Mouse (Mus musculus) lung, postnatal 10 days (tissue): ENCODE measurements around the gene Cxcl5.

Experiments used
- DNase-seq: peaks from one replicate; pipeline ENCODE4 v3.0.0; 2021

Cxcl5 gene

DNA sequence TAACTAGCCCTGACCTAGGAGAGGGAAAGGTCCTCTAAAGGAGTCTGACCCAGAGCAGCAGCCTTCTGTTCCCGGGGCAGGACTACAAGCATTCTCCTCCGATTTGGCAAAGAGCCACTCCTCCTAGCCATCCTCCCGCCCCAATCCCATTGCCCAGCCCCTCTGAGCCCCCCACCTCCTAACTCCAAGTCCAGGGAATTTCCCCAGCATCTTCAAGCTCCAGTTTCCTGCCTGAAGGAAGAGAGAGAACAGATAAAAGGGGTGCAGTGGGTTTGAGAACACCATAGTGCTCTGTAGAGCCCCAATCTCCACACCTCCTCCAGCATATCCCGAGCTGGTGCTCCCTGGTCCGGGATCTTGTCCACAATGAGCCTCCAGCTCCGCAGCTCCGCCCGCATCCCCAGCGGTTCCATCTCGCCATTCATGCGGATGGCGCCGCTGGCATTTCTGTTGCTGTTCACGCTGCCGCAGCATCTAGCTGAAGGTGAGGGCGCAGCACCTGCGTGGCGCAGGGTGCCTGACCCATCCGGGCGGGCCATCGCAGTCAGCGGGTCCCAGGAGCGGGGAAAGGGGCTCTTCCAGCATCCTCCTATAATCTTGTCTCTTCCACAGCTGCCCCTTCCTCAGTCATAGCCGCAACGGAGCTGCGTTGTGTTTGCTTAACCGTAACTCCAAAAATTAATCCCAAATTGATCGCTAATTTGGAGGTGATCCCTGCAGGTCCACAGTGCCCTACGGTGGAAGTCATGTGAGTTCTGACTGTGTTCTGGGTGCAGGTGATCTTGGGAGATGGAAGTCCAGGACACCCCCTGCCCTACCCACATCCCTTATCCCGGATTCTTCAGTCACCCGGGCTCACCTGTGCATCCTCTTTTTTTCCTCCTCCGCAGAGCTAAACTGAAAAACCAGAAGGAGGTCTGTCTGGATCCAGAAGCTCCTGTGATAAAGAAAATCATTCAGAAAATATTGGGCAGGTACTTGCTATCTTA, at the start of gene Cxcl5:
TSS of gene Cxcl5 (plus strand) at position 284 of the 989 bp plus-strand sequence.
- DNase-seq, result no peak

DNA sequence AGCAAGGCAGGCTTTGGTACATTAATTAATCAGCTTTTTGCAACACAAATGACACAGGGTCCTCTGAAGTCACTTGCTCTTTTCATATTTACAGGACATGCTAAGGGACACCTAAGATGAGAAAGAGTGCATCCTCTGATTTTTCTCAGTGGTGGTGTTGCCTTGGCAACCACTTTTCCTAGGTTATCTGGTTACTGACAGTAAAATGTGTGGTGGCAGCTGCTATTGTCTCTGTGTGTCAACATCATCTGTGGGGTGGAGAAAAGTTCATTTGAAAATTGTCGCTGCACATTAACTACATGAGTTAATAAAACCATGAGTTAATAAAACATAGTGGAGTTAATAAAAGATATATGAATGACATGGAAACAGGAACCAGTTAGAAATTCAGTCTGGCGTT, 47.8 kb upstream of the Cxcl5 start:
- no peak for DNase-seq

DNA sequence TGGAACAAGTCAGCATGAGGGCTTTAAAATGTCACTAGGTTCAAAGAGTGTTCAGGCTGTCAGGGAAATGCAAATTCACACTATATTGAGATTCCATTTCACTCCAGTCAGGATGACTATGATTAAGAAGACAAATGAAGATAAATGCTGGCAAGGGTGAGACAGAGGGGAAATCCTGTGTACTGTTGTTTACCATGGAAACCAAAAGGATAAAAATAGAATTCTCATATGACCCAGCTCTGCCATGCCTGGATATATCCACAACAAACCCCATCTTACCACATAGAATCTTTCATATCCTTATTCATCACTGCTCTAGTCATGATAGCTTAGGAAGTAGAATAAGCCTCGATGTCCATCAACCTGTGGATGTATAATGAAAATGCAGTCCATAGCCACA, 41.2 kb upstream of the Cxcl5 start:
- DNase-seq, result no peak

DNA sequence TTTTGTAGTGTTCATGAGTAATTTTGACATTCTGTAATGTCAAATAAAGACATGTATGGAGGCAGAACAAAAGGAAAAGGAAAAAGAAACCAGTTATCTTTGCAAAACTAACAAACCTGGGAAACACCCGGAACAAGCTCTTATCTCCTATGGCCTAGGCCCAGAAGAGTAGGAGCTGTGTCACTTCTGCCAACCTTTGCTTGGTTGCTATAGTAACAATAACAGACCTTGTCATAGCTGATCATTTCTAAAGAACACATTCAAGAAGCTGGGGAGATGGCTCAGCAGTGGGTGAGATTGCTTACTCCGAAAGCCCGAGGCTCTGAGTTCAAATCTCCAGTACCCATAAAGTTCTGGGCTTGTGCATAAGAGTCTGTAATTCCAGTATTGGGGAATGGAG, 36.5 kb upstream of the Cxcl5 start:
- no peak for DNase-seq

DNA sequence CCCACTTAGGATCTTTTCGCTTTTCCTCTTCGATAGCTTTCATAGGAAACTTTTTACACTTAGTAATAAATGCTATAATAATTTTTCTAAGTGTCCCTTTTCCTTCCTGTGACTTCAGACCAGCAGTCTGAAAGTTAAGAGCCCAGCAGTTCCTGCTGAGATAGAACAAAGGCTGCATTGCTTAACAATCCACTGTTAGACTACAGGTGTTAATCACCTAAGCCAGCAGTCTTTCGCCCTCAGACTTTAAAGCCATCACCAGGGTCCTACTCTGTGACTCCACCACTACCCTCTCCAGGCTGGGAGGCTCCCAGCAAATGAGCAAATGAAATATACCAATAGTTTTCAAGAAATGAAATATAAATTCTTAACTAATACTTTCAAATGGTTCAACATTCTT, 30.9 kb upstream of the Cxcl5 start:
- DNase-seq, result no peak

DNA sequence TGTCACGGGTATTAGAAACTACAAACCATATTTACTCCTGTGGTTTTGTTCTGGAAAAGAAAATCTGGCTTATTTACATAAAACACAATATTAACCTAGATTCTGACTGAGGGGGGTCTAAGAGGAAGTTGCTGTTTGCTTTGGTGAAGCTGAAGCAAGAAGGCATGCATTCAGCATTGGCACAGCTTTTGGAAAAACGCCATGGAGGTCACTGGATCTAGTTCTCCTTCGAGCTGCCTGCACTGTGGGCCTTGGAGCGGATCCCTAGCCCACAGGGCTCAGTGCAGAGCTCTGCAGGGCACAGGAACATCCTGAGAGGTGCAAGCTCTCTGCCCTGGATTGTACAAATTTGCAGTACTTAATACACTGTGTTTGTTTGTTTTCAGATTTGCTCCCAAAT, 27.7 kb upstream of the Cxcl5 start:
- DNase-seq, result peak; percentile 47

DNA sequence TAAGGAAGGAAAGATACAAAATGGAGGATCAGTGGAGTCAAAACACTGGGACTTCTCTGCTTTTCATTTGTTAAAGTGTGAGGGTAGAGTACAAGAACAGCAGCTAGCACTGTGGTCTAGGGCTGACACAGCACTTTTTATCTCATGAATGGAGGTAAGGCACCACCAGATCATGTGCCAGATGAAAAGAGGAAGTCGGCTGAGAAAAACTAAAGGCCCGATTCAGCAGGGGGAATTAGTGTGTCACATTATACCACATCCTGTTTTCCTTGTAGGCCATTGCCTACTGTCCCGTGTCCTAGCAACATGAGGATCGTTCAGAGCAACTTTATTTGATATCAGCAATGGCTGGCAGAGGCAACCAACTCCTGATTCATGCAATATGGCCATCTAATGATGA, 17.1 kb upstream of the Cxcl5 start:
- no peak for DNase-seq

DNA sequence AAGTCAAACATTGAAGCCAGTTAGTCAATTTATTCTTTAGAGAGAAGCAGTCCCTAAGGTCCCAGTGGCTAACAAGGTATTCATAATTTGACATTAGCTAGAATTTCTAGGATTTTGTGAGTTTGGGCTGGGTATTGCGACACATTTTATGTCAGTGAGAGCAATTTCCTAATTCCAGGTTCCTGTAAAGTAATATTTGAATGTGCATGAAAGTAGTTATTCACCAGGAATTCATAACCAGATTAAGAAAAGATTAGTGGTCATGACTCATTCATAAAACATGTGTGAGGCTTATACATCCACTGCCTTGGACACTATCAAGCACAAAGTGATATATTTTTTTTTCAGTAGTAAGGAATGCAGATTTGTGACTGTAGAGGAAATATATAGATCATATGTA, 5.2 kb upstream of the Cxcl5 start:
- no peak for DNase-seq

DNA sequence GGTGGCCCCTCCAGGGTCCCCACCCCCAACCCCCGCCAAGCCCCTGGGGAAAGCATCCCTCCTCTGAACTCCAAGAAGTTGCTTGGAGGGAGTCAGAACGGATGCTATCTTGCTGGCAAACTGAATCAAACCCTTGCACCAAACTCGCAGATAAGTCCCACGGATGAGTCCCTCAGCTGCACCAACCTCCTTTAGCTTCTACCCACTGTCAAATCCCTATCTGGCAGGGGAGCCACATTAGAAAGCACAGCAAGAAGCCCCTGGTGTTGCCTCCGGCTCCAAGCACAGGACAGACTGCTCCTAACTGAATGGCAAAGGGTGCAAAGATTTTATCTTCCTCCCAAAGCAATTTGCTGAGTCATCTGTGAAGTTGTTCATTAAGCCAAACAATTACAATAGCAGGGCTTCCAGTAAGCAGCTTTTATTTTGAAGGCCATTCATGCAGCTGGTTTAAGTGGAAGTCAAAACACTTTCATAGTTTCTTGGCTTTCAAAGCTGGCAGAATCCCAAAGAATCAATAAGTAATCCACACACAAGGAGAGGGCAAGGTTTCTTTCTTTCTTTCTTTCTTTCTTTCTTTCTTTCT, 1.0 kb upstream of the Cxcl5 start:
- peak; percentile 28 for DNase-seq

DNA sequence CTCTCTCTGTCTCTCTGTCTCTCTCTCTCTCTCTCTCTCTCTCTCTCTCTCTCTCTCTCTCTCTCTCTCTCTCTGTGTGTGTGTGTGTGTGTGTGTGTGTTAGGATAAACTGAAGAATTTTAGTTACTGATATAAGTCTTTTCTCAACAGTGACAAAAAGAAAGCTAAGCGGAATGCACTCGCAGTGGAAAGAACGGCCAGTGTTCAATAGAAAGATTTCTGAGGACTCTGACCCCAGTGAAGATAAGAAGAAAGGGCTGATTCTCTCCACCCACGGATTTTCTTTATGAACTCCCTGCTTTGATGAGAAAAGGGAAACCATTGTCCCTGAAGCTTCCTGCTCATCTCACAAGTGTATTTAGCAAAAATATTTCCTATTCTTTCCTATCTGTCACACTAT, 1.1 kb downstream of the Cxcl5 start:
- no peak for DNase-seq

DNA sequence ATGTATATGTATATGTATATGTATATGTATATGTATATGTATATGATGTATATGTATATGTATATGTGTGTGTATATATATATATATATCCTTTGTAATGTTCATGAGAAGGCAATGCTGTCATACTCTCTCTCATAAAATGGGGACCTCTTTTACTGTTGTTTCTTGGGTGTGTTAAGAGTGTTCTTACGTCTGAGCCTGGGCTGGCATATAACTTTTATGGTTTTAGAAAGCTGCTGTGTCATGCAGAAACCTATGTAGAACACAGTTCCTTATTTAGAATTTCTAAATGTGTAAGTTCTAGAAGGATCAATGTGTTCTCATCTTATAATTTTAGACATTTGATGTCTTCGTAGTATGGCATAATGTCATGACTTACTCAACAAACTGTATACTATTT, 1.7 kb downstream of the Cxcl5 start:
- no peak for DNase-seq

DNA sequence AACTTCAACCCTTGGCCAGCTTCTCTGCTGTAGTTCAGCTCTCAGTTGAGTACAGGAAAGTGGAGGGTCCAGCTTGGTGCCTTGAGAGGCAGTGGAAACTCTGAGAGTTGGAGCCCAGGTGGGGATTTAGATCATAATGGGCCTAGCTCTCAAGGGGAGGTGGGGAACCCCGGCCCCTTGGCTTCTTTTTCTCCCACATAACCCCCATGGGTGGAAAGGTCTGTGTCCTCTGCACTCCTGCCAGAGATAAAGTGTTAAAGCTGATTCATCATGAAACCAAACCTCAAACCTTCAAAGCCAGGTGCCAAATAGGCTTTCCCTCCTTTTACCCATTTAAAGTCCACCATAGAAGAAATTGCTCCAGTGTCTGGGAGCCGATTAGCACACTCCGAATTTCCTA, 2.7 kb downstream of the Cxcl5 start:
- DNase-seq, result no peak

DNA sequence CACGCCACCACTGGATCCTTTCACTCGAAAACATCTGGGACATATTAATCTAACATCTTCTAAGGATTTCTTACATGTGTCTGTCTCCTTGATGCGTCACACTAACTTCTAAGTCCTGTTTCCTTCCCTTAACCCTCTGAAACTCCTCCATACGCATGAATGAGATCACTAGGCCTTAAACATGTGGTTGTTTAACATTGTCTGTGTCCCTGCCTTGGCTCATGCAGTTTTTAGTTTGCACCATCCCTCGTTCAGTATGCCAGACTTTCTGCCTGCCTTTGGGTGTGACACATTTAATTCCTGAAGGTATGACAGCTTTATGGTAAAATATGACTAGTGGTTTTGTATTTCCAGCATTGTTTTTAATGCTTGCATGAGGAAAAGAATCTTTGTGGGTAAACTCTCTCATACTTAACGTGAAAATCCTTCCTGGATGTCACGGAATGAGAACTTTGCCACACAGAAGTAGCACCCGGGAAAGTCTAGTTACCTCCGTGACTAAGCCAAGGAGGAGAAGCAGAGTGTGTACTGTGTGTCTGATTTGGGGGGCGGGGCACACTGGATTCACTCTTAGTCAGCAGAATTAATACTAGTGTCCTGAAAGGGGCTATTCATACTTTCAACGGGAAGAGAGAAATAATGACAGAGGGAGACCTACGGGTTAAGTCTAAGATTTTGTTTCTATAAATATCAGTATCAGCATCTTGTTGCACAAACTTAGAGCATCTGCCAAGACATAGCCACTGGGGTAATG, 4.9 kb downstream of the Cxcl5 start:
- DNase-seq, result no peak

DNA sequence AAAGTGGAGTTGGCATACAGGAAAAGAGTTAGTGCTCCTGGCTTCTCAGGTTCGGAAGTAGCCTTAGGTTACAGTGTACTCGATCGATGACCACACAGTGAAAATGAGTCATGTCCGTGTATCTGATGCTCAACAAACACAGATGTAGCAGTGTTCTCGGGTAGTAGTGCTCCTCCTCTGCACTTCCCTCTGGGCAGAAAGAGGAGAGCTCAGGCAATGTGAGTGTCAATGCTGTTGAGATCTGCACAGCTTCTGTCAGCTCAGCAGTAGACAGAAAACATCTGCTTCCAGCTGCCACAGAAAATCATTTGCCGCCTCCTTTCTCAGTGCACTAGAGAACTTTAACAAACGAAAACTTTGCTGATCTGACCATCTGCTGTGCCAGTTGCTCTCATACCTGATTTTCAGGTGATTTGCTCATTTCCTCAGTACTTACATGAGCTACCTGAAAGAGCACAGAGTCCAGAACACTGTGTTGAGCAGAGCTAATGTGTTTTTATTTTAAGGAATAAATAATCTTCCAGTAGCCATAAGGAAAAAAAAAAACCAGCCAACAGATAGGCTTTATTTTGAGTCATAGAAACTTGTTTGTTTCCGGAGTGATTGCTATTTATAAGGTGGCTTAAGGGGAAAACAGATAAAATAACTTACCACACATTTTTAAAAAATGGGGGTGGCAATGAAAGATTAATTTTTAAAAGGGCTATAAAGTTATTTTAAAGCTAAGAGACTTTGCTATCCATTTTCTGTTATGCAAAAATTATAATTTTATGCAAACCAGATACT, 6.9 kb downstream of the Cxcl5 start:
- no peak for DNase-seq

DNA sequence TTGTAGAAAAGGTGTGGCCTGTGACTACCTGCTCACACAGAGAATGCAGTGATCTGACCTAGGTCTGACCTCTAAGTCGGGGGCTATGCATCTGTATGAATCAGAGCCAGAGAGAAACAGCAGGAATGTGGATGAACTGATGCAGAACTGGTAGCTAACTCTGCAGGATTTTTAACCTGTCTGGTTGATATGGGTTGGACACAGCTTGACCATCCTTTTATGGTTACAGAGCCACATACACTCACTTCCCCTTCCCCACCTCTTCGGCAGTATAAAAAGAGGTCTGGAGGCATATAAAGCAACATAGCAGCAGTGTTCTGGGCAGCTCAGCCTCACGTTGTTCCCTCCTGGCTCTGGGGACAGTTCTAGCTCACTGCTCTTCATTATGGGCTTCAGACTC, 9.1 kb downstream of the Cxcl5 start, which contains the start of gene Ppbp:
TSS of gene Ppbp (plus strand) at position 301 of the 400 bp plus-strand sequence.
- DNase-seq, result no peak

DNA sequence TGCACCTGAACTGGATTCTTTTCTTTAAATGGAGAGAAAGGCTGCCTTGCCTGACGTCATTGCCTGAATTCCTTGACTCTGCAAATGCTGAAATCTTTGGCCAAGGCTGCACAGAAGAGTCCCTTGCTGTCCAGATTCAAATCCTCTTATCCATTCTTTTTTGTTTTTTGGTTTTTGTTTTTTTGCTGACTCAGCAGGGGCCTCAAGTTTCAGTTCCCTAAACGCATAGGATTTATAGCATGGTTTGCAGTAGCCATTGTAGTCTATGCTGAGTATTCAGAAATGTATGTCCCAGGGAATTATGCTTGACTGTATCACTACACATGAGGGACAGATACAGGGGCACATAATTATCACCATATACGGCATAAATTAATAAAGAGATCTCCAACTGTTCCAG, 12.2 kb downstream of the Cxcl5 start:
- no peak for DNase-seq

DNA sequence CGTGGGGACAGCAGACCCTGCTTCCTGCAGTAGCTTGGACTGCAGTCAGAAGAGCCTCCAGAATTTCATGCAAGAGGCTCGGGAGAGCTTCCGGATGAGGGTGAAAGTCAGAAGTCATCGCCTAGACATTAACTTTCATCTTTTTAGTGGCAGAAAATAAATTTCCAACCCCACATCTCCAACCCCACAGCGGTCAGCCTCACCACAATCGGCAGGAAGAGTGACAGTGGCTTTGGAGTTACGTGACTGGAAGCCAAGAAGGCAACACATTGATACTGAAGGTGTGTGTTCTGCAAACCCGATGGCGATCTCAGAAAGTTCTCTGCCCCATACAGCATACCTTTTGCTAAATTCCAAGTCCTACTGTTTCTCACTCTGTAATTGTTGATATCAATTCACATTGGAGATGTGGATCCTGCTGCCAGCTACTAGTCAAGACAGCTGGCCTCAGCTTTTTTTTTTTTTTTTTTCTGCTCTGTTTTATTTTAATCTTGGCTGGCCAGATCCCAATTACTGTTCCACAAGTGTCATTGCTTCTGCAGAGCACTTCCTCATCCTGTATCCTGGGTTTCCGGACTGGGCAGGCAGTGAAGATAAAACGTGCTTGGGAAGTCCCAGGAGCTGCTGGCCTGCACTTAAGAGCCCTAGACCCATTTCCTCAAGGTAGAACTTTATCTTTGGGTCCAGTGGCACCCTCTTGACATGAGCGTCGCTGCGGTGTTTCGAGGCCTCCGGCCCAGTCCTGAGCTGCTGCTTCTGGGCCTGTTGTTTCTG, 12.9 kb downstream of the Cxcl5 start, which contains the start of gene Pf4:
TSS of gene Pf4 (plus strand) at position 556 of the 774 bp plus-strand sequence.
- DNase-seq, result peak; percentile 44

DNA sequence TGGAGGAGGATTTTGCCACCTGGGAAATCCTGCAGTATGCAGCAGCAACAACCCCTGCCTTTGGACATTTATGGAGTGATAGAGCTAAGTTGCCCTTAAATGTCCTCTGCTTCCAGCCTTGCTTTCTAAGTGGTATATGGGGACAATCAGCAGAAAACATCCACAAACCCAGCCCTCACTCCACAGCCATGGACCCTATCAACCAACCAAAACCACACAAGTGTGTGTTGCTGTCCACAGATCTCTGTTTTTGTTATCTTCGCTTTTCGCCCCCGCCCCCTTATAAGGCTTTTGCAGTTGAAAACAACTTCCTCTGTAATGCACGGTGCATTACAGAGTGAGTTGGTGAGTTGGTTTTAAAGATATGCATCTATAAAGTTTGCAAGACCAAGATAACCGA, 16.4 kb downstream of the Cxcl5 start:
- no peak for DNase-seq

DNA sequence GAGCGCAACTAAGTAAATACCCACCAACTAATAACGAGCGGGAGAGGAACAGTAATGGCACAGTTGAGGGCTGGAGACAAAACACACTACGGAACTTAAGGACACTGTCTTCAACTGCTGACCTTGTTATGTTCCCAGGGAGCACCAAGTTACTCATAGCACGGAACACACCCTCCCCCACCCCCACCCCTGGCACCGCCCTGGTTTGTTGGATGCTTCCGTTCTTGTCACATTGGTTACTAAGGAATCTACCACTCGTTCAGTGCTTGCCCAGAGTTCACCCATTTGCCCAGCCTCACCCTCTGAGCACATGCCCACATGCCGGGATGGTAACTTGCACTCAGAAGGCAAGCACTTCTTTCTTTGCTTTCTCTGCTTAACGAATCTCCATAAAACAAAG, 18.5 kb downstream of the Cxcl5 start:
- no peak for DNase-seq

DNA sequence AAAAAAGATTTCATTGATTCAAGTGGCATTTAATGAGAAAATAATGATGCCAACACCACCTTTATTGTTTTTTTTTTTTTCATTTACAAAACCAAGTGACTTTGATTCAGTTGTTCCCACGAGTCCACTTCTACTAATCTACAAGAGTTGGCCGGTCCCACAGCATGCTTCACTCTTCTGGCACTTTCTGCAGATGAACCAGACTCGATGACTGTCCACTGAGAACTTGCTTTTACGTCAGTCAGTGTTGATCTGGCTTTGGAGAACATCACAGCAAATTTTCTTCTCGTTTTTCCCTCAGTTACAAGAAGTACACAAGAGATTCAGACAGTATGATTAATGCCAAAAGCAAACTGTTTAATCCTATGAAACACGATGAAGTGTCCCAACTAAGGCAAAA, 19.7 kb downstream of the Cxcl5 start:
- DNase-seq, result no peak

DNA sequence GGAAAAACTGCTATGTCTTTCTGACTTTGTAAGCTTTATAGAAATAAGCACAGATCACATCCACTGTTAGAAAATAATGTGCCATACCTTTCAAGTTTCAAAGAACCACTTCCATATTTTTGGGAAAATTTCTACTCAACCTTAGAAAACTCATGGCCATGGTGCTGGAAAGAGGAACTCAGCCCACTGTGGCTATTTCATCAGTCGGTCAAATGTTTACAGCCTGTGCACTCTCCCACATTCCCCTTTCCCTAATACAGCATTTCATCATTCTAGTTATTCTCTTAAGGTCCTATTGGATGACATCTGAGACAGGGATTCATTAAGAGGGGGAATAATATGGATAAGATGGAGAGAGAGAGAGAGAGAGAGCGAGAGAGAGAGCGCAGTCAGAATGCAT, 24.5 kb downstream of the Cxcl5 start:
- no peak for DNase-seq
